Mouse (Mus musculus): Measurements from ENCODE around the gene Morc1.

Gene Morc1

GRCm38 (mm10) chr16:48627296-48627695, 196.3 kb downstream of the Morc1 start:
- no peak for DNase-seq (ENCODE audit: low read depth, low spot score)

DNA sequence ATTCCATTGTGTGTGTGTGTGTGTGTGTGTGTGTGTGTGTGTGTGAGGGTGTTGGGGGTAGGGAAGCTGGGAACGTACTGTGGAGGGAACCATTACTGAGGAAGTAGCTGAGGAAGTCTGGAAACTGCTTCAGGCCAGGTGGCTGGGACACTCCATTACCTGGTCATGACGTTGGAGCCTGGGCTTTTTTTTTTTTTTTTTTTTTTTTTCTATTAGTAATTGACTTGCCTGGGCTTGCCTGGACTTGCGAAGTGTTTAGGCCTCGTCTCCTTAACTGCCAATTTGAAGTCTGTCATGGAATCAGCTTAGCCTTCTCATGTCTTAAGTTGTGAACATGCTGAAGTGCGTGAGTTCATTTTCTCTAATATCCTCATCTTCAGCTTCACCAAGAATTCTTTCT, 198.7 kb downstream of the Morc1 start:
- no peak for DNase-seq (ENCODE audit: low read depth, low spot score)

- DNase-seq (ENCODE audit: low read depth, low spot score), result no peak
Observed at GRCm38 (mm10) chr16:48630466-48630865, 199.4 kb downstream of the Morc1 start.

GRCm38 (mm10) chr16:48632351-48632750, 201.3 kb downstream of the Morc1 start:
- no peak for DNase-seq (ENCODE audit: low read depth, low spot score)

- DNase-seq (ENCODE audit: low read depth, low spot score), result no peak
Observed at GRCm38 (mm10) chr16:48646246-48646645, 215.2 kb downstream of the Morc1 start.

DNA sequence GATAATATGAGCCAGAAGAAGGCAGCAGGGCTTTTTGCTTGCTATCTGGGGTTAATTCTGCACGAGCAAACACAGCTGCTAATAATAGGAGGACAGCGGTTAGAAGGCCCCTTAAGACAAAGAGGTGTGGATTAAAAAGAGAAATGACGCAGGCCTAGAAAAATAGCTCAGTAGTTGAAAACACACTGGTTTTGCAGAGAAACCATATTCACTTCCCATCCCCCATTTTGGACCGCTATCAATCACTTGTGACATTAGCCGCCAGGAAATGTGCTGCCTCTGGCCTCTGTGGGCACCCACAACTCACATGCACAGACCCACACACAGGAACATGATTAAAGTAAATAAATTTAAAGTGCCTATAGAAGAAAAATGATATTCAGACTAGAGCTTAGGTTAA, 240.7 kb downstream of the Morc1 start:
- peak; percentile 3 for DNase-seq (ENCODE audit: low read depth, low spot score)

- no peak for DNase-seq (ENCODE audit: low read depth, low spot score)
Observed at GRCm38 (mm10) chr16:48672664-48673063, 241.6 kb downstream of the Morc1 start.

DNA sequence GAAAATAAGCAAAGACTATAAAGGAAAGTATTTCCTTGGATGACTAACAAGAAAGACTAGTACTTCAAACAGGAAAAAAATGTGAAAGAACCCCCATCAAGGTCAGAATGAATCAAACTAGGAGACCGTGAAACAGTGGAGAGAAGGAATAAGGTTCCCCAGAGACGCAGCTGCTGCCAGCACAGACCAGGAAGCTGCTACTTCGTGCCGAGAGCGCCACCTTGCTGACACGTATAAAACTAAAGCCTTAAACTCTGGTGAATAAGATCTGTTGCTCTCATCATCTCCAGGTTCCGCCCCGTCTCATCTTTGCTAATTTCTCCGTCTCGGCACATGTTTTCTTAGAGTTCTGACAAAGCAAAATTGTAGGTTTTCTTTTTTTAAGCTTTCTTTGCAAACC, 244.6 kb downstream of the Morc1 start:
- DNase-seq (ENCODE audit: low read depth, low spot score), result peak; percentile 78

DNA sequence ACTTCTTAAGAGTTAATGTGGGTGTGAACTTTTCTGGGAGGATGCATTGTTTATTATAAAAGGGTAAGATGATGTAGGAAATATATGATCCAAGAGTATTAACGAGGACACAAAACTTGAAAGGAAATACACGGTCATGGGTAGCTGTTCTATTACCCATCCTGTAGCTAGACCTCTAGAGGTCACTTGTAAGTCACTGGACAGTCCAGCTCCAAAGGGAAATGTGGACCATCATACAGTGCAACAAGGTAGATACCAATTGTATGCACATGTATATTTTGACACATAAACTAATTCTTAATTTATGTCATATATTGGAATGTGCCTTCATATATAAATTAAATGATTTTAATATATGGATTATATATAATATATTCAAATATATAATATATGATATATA, 245.2 kb downstream of the Morc1 start:
- no peak for DNase-seq (ENCODE audit: low read depth, low spot score)

DNA sequence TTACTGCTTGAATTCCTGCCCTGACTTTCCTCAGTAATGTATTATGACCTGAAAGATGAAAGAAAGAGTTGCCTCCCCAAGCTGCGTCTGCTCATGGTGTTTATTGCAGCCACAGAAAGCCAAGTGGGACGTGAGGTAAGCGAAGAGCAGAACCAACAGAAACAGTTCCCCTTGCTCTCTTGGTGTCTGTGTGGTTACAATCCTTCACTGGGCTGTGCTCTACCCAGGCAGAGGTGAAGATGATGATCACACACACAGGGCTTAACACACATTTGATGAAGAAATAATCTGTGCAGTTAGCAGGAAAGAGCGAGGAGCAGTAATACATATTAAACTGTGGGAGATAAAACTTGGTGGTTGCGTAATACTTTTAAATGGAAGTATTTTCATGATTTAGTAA, 246.3 kb downstream of the Morc1 start:
- DNase-seq (ENCODE audit: low read depth, low spot score), result no peak

DNA sequence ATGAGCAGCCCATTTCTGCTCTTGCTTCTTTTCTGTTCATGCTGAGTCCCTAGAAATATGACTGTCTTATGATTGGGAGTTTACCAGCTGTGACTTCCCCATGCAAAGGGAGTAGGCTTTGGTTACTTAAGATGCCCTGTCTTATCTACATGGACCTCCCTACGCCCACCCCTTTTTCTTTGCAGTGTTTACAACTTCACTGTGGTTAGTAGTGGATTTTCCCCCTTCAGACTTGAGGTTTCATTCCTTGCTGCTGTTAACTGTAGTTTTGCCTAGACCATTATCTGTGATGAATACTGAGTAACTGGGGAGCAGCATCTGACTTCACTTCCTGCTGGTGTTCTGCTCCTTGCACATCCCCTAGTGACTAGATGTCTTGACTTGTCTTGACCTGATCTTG, 247.0 kb downstream of the Morc1 start:
- DNase-seq (ENCODE audit: low read depth, low spot score), result no peak
